Mouse (Mus musculus) CH12.LX (cell line): Measurements from ENCODE around the gene Xpo6. TPM values are rescaled to one million over a fixed set of nuclear protein-coding genes. Genes with fewer than 3 reads are reported as not detected.

Source experiments
- DNase-seq: peaks from one replicate; pipeline ENCODE4 v3.0.0-alpha.2; 2013; ENCODE audit errors: extremely low read depth
- H3K27ac ChIP-seq: 2 replicates; pipeline ENCODE4 v1.5.1; 2012; ENCODE audit warnings: low read depth, mild to moderate bottlenecking, control low read depth, moderate library complexity; ENCODE audit not compliant: insufficient read depth
- H3K27me3 ChIP-seq: replicated peaks from 2 replicates; pipeline ENCODE3; 2012; ENCODE audit warnings: inconsistent platforms
- H3K36me3 ChIP-seq, 2 experiments: replicated peaks in 1 of 2; 2 replicates each; pipeline versions ENCODE3 to v1.6.1; 2012; ENCODE audit warnings: inconsistent platforms in 1 of 2, low read length in 1 of 2, mild to moderate bottlenecking in 1 of 2, mixed read lengths in 1 of 2, moderate library complexity in 1 of 2; ENCODE audit not compliant: control insufficient read depth in 1 of 2, insufficient read depth in 1 of 2
- H3K4me1 ChIP-seq, 2 experiments: 2 replicates each; pipeline ENCODE4 v1.6.1; 2012; ENCODE audit warnings: inconsistent platforms in 1 of 2, moderate library complexity in 1 of 2; ENCODE audit not compliant: insufficient read depth in 2 of 2, control insufficient read depth in 1 of 2
- H3K4me2 ChIP-seq: 2 replicates; pipeline ENCODE4 v1.6.1; 2012; ENCODE audit warnings: low read depth, mild to moderate bottlenecking, control low read depth; ENCODE audit not compliant: poor library complexity, insufficient read depth, severe bottlenecking
- H3K4me3 ChIP-seq, 3 experiments: fragments of 150-350 bp in 1 of 3; sonication (generic) in 1 of 3; replicated peaks in 1 of 3; 2 replicates each; pipeline versions ENCODE3 to v1.5.1; 2011 to 2012; ENCODE audit warnings: low read depth in 2 of 3, low read length in 2 of 3, mild to moderate bottlenecking in 2 of 3, moderate library complexity in 2 of 3, control low read depth in 1 of 3, improper control_type of control experiment in 1 of 3, inconsistent platforms in 1 of 3, mixed read lengths in 1 of 3; ENCODE audit not compliant: poor library complexity in 1 of 3
- H3K79me2 ChIP-seq: replicated peaks from 2 replicates; pipeline ENCODE4 v1.6.1; 2012; ENCODE audit warnings: mild to moderate bottlenecking, moderate library complexity; ENCODE audit not compliant: control insufficient read depth, poor library complexity, insufficient read depth, severe bottlenecking; ENCODE audit errors: extremely low read depth
- H3K9ac ChIP-seq: 2 replicates; pipeline ENCODE4 v1.6.1; 2012; ENCODE audit warnings: low read depth, mild to moderate bottlenecking, control low read depth, moderate library complexity; ENCODE audit not compliant: insufficient read depth
- H3K9me3 ChIP-seq: replicated peaks from 2 replicates; pipeline ENCODE3; 2012; ENCODE audit warnings: low read length, inconsistent platforms, mixed read lengths
- BHLHE40 ChIP-seq: IDR thresholded peaks from 2 replicates; pipeline ENCODE4 v1.6.1; 2011; ENCODE audit warnings: mild to moderate bottlenecking, low read depth, low read length, improper control_type of control experiment
- CHD2 ChIP-seq: IDR thresholded peaks from 2 replicates; pipeline ENCODE4 v1.6.1; 2011; ENCODE audit warnings: low read length, improper control_type of control experiment
- E2F4 ChIP-seq: IDR thresholded peaks from 2 replicates; pipeline ENCODE4 v1.6.1; 2011; ENCODE audit warnings: low read depth, low read length, improper control_type of control experiment; ENCODE audit not compliant: insufficient replicate concordance
- EP300 ChIP-seq: IDR thresholded peaks from 2 replicates; pipeline ENCODE4 v1.6.1; 2011; ENCODE audit warnings: low read length, improper control_type of control experiment
- ETS1 ChIP-seq: conservative IDR thresholded peaks from 2 replicates; pipeline ENCODE4 v1.6.1; 2012; ENCODE audit warnings: low read depth, mild to moderate bottlenecking, inconsistent platforms, low read length, improper control_type of control experiment, moderate library complexity
- GABPA ChIP-seq: IDR thresholded peaks from 2 replicates; pipeline ENCODE4 v1.6.1; 2012; ENCODE audit warnings: low read depth, low read length, improper control_type of control experiment, inconsistent platforms; ENCODE audit not compliant: insufficient replicate concordance
- JUND ChIP-seq: conservative IDR thresholded peaks from 2 replicates; pipeline ENCODE4 v1.6.1; 2011; ENCODE audit warnings: low read depth, low read length, improper control_type of control experiment
- MAFK ChIP-seq: IDR thresholded peaks from 2 replicates; pipeline ENCODE4 v1.6.1; 2011; ENCODE audit warnings: low read length, improper control_type of control experiment; ENCODE audit not compliant: insufficient replicate concordance
- MAZ ChIP-seq: IDR thresholded peaks from 2 replicates; pipeline ENCODE4 v1.6.1; 2012; ENCODE audit warnings: low read depth, mild to moderate bottlenecking, inconsistent platforms, low read length, improper control_type of control experiment, moderate library complexity
- MXI1 ChIP-seq: IDR thresholded peaks from 2 replicates; pipeline ENCODE4 v1.6.1; 2011; ENCODE audit warnings: mild to moderate bottlenecking, low read depth, low read length, improper control_type of control experiment
- POLR2A ChIP-seq: IDR thresholded peaks from 2 replicates; pipeline ENCODE4 v1.6.1; 2011; ENCODE audit warnings: low read depth, mild to moderate bottlenecking, improper control_type of control experiment, low read length
- RAD21 ChIP-seq: IDR thresholded peaks from 2 replicates; pipeline ENCODE4 v1.6.1; 2011; ENCODE audit warnings: low read depth, mild to moderate bottlenecking, low read length, improper control_type of control experiment, moderate library complexity
- SIN3A ChIP-seq: IDR thresholded peaks from 2 replicates; pipeline ENCODE4 v1.6.1; 2012; ENCODE audit warnings: low read length, improper control_type of control experiment, inconsistent platforms
- SMC3 ChIP-seq: IDR thresholded peaks from 2 replicates; pipeline ENCODE4 v1.6.1; 2011; ENCODE audit warnings: low read depth, low read length, improper control_type of control experiment
- USF1 ChIP-seq: IDR thresholded peaks from 2 replicates; pipeline ENCODE4 v1.6.1; 2014; ENCODE audit warnings: low read depth, mild to moderate bottlenecking, inconsistent platforms, low read length, improper control_type of control experiment
- USF2 ChIP-seq: conservative IDR thresholded peaks from 2 replicates; pipeline ENCODE4 v1.6.1; 2011; ENCODE audit warnings: low read depth, low read length, improper control_type of control experiment
- ZKSCAN1 ChIP-seq: IDR thresholded peaks from 2 replicates; pipeline ENCODE4 v1.6.1; 2012; ENCODE audit warnings: low read depth, inconsistent platforms, low read length, improper control_type of control experiment, borderline replicate concordance
- ZNF384 ChIP-seq: IDR thresholded peaks from 2 replicates; pipeline ENCODE4 v1.6.1; 2012; ENCODE audit warnings: low read depth, low read length, improper control_type of control experiment, inconsistent platforms
- dilution Hi-C: fragments of 300-500 bp; cut with MboI; formaldehyde crosslinking; loops from 2 replicates; pipeline ENCODE4 v1.14.3; 2020; ENCODE audit warnings: low sequenced_read_pairs; ENCODE audit not compliant: extremely low pct_unique_long_range_greater_than_20kb, extremely low pct_ligation_motif_present
- in situ Hi-C: fragments of 300-500 bp; cut with MboI; formaldehyde crosslinking; loops from 3 replicates; pipeline ENCODE4 v1.14.3; 2019; ENCODE audit warnings: low sequenced_read_pairs, low pct_ligation_motif_present, low pct_unique_long_range_greater_than_20kb, mixed read lengths
- polyA plus RNA-seq: library from polyadenylated mRNA; unstranded; fragments of >175 nt; gene quantifications from 2 replicates; pipeline ENCODE4 v1.2.1, GENCODE M21; 2012; ENCODE audit warnings: low read depth; ENCODE audit not compliant: insufficient read length
- total RNA-seq, 2 experiments: library from RNA; depleted of rRNA; stranded (reverse); fragments of 300-350 nt in 1 of 2; fragments of >200 nt in 1 of 2; gene quantifications; 2 replicates each; pipeline ENCODE4 v1.2.3; 2012 to 2014

Gene Xpo6
- total and polyA plus RNA-seq, 3 experiments, result 49.9 to 149 (median 79.1) TPM

GRCm38 (mm10) chr7:126134634-126135321, 65.5 kb downstream of the Xpo6 start:
- no peak for TF ChIP-seq USF1
- peak; percentile 9; the same call in 1 of the 2 replicates for TF ChIP-seq POLR2A
- no peak for TF ChIP-seq MXI1
- no peak for TF ChIP-seq ZNF384
- TF ChIP-seq MAZ, result no peak
- peak; percentile 35; the same call in 1 of the 2 replicates for TF ChIP-seq SIN3A
- TF ChIP-seq JUND, result peak; percentile 54; the same call in 1 of the 2 replicates
- TF ChIP-seq EP300, result peak; percentile 49; the same call in 1 of the 2 replicates
- no peak for TF ChIP-seq CHD2
- TF ChIP-seq MAFK, result 0 out of 2 replicates have a peak, but pooled peaks have one; percentile 19
- peak; percentile 32; the same call in 1 of the 2 replicates for TF ChIP-seq ETS1
- peak; percentile 69 for TF ChIP-seq BHLHE40
- no peak for TF ChIP-seq RAD21
- no peak for TF ChIP-seq USF2
- no peak for TF ChIP-seq ZKSCAN1
- TF ChIP-seq GABPA, result no peak
- peak; percentile 62 for DNase-seq
- no peaks in the 10 kb centered on the region for H3K9me3 ChIP-seq
- H3K9ac ChIP-seq, result peak overlapping the region; percentile 43
- H3K4me3 ChIP-seq, result no peak overlapping the region
- in situ Hi-C loops, result no loop called here
- H3K27ac ChIP-seq, result peak overlapping the region; percentile 95
- H3K36me3 ChIP-seq, result peaks cover 42 to 68% of the 10 kb centered on the region in 2 experiments
- peak overlapping the region; percentile 88 for H3K4me2 ChIP-seq
- H3K79me2 ChIP-seq, result no peaks in the 10 kb centered on the region
- dilution Hi-C loops, result no loop called here
- peaks cover 15 to 55% of the 10 kb centered on the region in 2 experiments for H3K4me1 ChIP-seq
- H3K27me3 ChIP-seq, result no peaks in the 10 kb centered on the region

GRCm38 (mm10) chr7:126127673-126128072, 72.6 kb downstream of the Xpo6 start:
- Histone ChIP-seq H3K9ac (no peak overlapping the region), H3K36me3 (peaks cover 48 to 94% of the 10 kb centered on the region in 2 experiments), H3K9me3 (no peaks in the 10 kb centered on the region), H3K27me3 (no peaks in the 10 kb centered on the region), H3K4me3 (no peak overlapping the region), H3K4me2 (no peak overlapping the region), H3K27ac (no peak overlapping the region), H3K79me2 (no peaks in the 10 kb centered on the region), H3K4me1 (peaks cover 0 to 37% of the 10 kb centered on the region in 2 experiments; a peak in 2 of 4 replicates)
- TF ChIP-seq GABPA (no peak), E2F4 (no peak), SMC3 (no peak)
- dilution Hi-C loops, result no loop called here
- in situ Hi-C loops, result no loop called here
- DNase-seq, result no peak
